Mouse (Mus musculus): Measurements from ENCODE around the gene Polr2m. TPM values are rescaled to one million over a fixed set of nuclear protein-coding genes. Genes with fewer than 3 reads are reported as not detected.
"Not testable (repeated sequence)": the region's sequence is repeated elsewhere in the genome, so short reads cannot be mapped to it uniquely, and the experiment has no call there.

Gene Polr2m
- polyA plus RNA-seq, 1 experiment from 2014 or later = 318 TPM

- not testable (repeated sequence) for H3K9ac ChIP-seq (ENCODE audit: low read length); ATAC-seq (replicated peaks; ENCODE audit: extremely low read depth, insufficient read depth, low FRiP score); H3K9me3 ChIP-seq (replicated peaks; ENCODE audit: control insufficient read depth, low read length); H3K27me3 ChIP-seq (ENCODE audit: control insufficient read depth, insufficient read depth, low read length); H3K27ac ChIP-seq (ENCODE audit: low read length)
- 79% methylated on average over 7 of the region's 7 CpGs for WGBS
- peaks cover 43% of the 10 kb centered on the region for H3K36me3 ChIP-seq (ENCODE audit: control insufficient read depth, insufficient read depth)
- H3K4me3 ChIP-seq (ENCODE audit: low read length) = peak overlapping the region; percentile 97
- H3K4me1 ChIP-seq (ENCODE audit: control insufficient read depth, insufficient read depth, low read length) = peaks cover 13% of the 10 kb centered on the region
- H3K4me2 ChIP-seq (ENCODE audit: low read depth, low read length) = peak overlapping the region; percentile 76
Observed at GRCm38 (mm10) chr9:71483872-71484271, 1.9 kb downstream of the Polr2m start.

GRCm38 (mm10) chr9:71480305-71480704, 5.4 kb downstream of the Polr2m start:
- no peaks in the 10 kb centered on the region for H3K27me3 ChIP-seq (ENCODE audit: control insufficient read depth, insufficient read depth, low read length)
- H3K4me1 ChIP-seq (ENCODE audit: control insufficient read depth, insufficient read depth, low read length) = peaks cover 10% of the 10 kb centered on the region
- H3K36me3 ChIP-seq (ENCODE audit: control insufficient read depth, insufficient read depth) = peaks cover 73% of the 10 kb centered on the region
- H3K4me2 ChIP-seq (ENCODE audit: low read depth, low read length) = no peak overlapping the region
- no peak overlapping the region for H3K4me3 ChIP-seq (ENCODE audit: low read length)
- no peak overlapping the region for H3K27ac ChIP-seq (ENCODE audit: low read length)
- H3K9me3 ChIP-seq (replicated peaks; ENCODE audit: control insufficient read depth, low read length) = peaks cover 4% of the 10 kb centered on the region; the same call in 1 of the 2 replicates
- 63% methylated on average over 2 of the region's 2 CpGs for WGBS
- no peak for ATAC-seq (replicated peaks; ENCODE audit: extremely low read depth, insufficient read depth, low FRiP score)
- no peak overlapping the region for H3K9ac ChIP-seq (ENCODE audit: low read length)

GRCm38 (mm10) chr9:71479413-71479812, 6.3 kb downstream of the Polr2m start:
- no peak overlapping the region for H3K4me2 ChIP-seq (ENCODE audit: low read depth, low read length)
- peaks cover 77% of the 10 kb centered on the region for H3K36me3 ChIP-seq (ENCODE audit: control insufficient read depth, insufficient read depth)
- H3K9ac ChIP-seq (ENCODE audit: low read length) = no peak overlapping the region
- 74% methylated on average over 9 of the region's 9 CpGs for WGBS
- no peaks in the 10 kb centered on the region for H3K27me3 ChIP-seq (ENCODE audit: control insufficient read depth, insufficient read depth, low read length)
- H3K27ac ChIP-seq (ENCODE audit: low read length) = no peak overlapping the region
- peaks cover 4% of the 10 kb centered on the region; the same call in 1 of the 2 replicates for H3K9me3 ChIP-seq (replicated peaks; ENCODE audit: control insufficient read depth, low read length)
- H3K4me1 ChIP-seq (ENCODE audit: control insufficient read depth, insufficient read depth, low read length) = peaks cover 10% of the 10 kb centered on the region
- ATAC-seq (replicated peaks; ENCODE audit: extremely low read depth, insufficient read depth, low FRiP score) = no peak
- H3K4me3 ChIP-seq (ENCODE audit: low read length) = no peak overlapping the region

- Histone ChIP-seq H3K9me3 (replicated peaks; ENCODE audit: control insufficient read depth, low read length) (peaks cover 4% of the 10 kb centered on the region; the same call in 1 of the 2 replicates), H3K4me2 (ENCODE audit: low read depth, low read length) (no peak overlapping the region), H3K27me3 (ENCODE audit: control insufficient read depth, insufficient read depth, low read length) (no peaks in the 10 kb centered on the region), H3K36me3 (ENCODE audit: control insufficient read depth, insufficient read depth) (peaks cover 81% of the 10 kb centered on the region), H3K4me3 (ENCODE audit: low read length) (no peak overlapping the region), H3K9ac (ENCODE audit: low read length) (no peak overlapping the region), H3K27ac (ENCODE audit: low read length) (no peak overlapping the region), H3K4me1 (ENCODE audit: control insufficient read depth, insufficient read depth, low read length) (peaks cover 7% of the 10 kb centered on the region; the same call in 1 of the 2 replicates)
- no peak for ATAC-seq (replicated peaks; ENCODE audit: extremely low read depth, insufficient read depth, low FRiP score)
- 91% methylated on average over 7 of the region's 7 CpGs for WGBS
Observed at GRCm38 (mm10) chr9:71478596-71478995, 7.1 kb downstream of the Polr2m start.

GRCm38 (mm10) chr9:71476601-71477000, 9.1 kb downstream of the Polr2m start:
- no peak for ATAC-seq (replicated peaks; ENCODE audit: extremely low read depth, insufficient read depth, low FRiP score)

GRCm38 (mm10) chr9:71475536-71475935, 10.2 kb downstream of the Polr2m start:
- Histone ChIP-seq H3K36me3 (ENCODE audit: control insufficient read depth, insufficient read depth) (peaks cover 57% of the 10 kb centered on the region), H3K4me3 (ENCODE audit: low read length) (no peak overlapping the region), H3K4me2 (ENCODE audit: low read depth, low read length) (no peak overlapping the region), H3K27me3 (ENCODE audit: control insufficient read depth, insufficient read depth, low read length) (no peaks in the 10 kb centered on the region), H3K9me3 (replicated peaks; ENCODE audit: control insufficient read depth, low read length) (peaks cover 4% of the 10 kb centered on the region; the same call in 1 of the 2 replicates), H3K4me1 (ENCODE audit: control insufficient read depth, insufficient read depth, low read length) (peaks cover under 1% of the 10 kb centered on the region; the same call in 1 of the 2 replicates), H3K9ac (ENCODE audit: low read length) (no peak overlapping the region), H3K27ac (ENCODE audit: low read length) (no peak overlapping the region)
- ATAC-seq (replicated peaks; ENCODE audit: extremely low read depth, insufficient read depth, low FRiP score) = no peak
- 94% methylated on average over 4 of the region's 4 CpGs for WGBS

More at GRCm38 (mm10) chr9:71476601-71477000, 9.1 kb downstream of the Polr2m start:
- H3K36me3 ChIP-seq (ENCODE audit: control insufficient read depth, insufficient read depth) = peaks cover 67% of the 10 kb centered on the region
- H3K4me3 ChIP-seq (ENCODE audit: low read length) = no peak overlapping the region
- H3K9ac ChIP-seq (ENCODE audit: low read length) = no peak overlapping the region
- H3K27me3 ChIP-seq (ENCODE audit: control insufficient read depth, insufficient read depth, low read length) = no peaks in the 10 kb centered on the region
- H3K27ac ChIP-seq (ENCODE audit: low read length) = no peak overlapping the region
- 95% methylated on average over 3 of the region's 3 CpGs for WGBS
- peaks cover 5% of the 10 kb centered on the region; the same call in 1 of the 2 replicates for H3K4me1 ChIP-seq (ENCODE audit: control insufficient read depth, insufficient read depth, low read length)
- peaks cover 4% of the 10 kb centered on the region; the same call in 1 of the 2 replicates for H3K9me3 ChIP-seq (replicated peaks; ENCODE audit: control insufficient read depth, low read length)
- no peak overlapping the region for H3K4me2 ChIP-seq (ENCODE audit: low read depth, low read length)

- H3K27ac ChIP-seq (ENCODE audit: low read length) = peak overlapping the region; percentile 12; the same call in 1 of the 2 replicates
- ATAC-seq (replicated peaks; ENCODE audit: extremely low read depth, insufficient read depth, low FRiP score) = peak; percentile 69; the same call in 1 of the 2 replicates
- WGBS = 31% methylated on average over 4 of the region's 4 CpGs
Observed at GRCm38 (mm10) chr9:71467434-71467833, 18.3 kb downstream of the Polr2m start.

GRCm38 (mm10) chr9:71466111-71466510, 19.6 kb downstream of the Polr2m start:
- Histone ChIP-seq H3K4me3 (ENCODE audit: low read length) (no peak overlapping the region), H3K9me3 (replicated peaks; ENCODE audit: control insufficient read depth, low read length) (no peaks in the 10 kb centered on the region), H3K4me1 (ENCODE audit: control insufficient read depth, insufficient read depth, low read length) (peaks cover 8% of the 10 kb centered on the region), H3K27me3 (ENCODE audit: control insufficient read depth, insufficient read depth, low read length) (no peaks in the 10 kb centered on the region), H3K9ac (ENCODE audit: low read length) (no peak overlapping the region), H3K27ac (ENCODE audit: low read length) (no peak overlapping the region), H3K36me3 (ENCODE audit: control insufficient read depth, insufficient read depth) (no peaks in the 10 kb centered on the region), H3K4me2 (ENCODE audit: low read depth, low read length) (no peak overlapping the region)
- 70% methylated on average over 3 of the region's 3 CpGs for WGBS
- ATAC-seq (replicated peaks; ENCODE audit: extremely low read depth, insufficient read depth, low FRiP score) = no peak

More at GRCm38 (mm10) chr9:71467434-71467833, 18.3 kb downstream of the Polr2m start:
- no peaks in the 10 kb centered on the region for H3K9me3 ChIP-seq (replicated peaks; ENCODE audit: control insufficient read depth, low read length)
- H3K4me2 ChIP-seq (ENCODE audit: low read depth, low read length) = no peak overlapping the region
- no peaks in the 10 kb centered on the region for H3K27me3 ChIP-seq (ENCODE audit: control insufficient read depth, insufficient read depth, low read length)
- H3K9ac ChIP-seq (ENCODE audit: low read length) = no peak overlapping the region
- no peaks in the 10 kb centered on the region for H3K36me3 ChIP-seq (ENCODE audit: control insufficient read depth, insufficient read depth)
- H3K4me1 ChIP-seq (ENCODE audit: control insufficient read depth, insufficient read depth, low read length) = peaks cover 8% of the 10 kb centered on the region
- H3K4me3 ChIP-seq (ENCODE audit: low read length) = no peak overlapping the region

GRCm38 (mm10) chr9:71463072-71463667, 22.6 kb downstream of the Polr2m start:
- H3K27me3 ChIP-seq (ENCODE audit: control insufficient read depth, insufficient read depth, low read length) = no peaks in the 10 kb centered on the region
- ATAC-seq (replicated peaks; ENCODE audit: extremely low read depth, insufficient read depth, low FRiP score) = no peak
- WGBS = 65% methylated on average over 13 of the region's 13 CpGs
- H3K4me3 ChIP-seq (ENCODE audit: low read length) = no peak overlapping the region
- no peaks in the 10 kb centered on the region for H3K36me3 ChIP-seq (ENCODE audit: control insufficient read depth, insufficient read depth)
- H3K4me1 ChIP-seq (ENCODE audit: control insufficient read depth, insufficient read depth, low read length) = peaks cover 8% of the 10 kb centered on the region
- no peak overlapping the region for H3K27ac ChIP-seq (ENCODE audit: low read length)
- H3K4me2 ChIP-seq (ENCODE audit: low read depth, low read length) = no peak overlapping the region
- no peak overlapping the region for H3K9ac ChIP-seq (ENCODE audit: low read length)
- H3K9me3 ChIP-seq (replicated peaks; ENCODE audit: control insufficient read depth, low read length) = no peaks in the 10 kb centered on the region
